Mouse (Mus musculus): Measurements from ENCODE around the gene Mcts2. TPM values are rescaled to one million over a fixed set of nuclear protein-coding genes. Genes with fewer than 3 reads are reported as not detected.

Mcts2 gene
- polyA plus RNA-seq, 1 experiment from 2014 or later, result 25.1 TPM

DNA sequence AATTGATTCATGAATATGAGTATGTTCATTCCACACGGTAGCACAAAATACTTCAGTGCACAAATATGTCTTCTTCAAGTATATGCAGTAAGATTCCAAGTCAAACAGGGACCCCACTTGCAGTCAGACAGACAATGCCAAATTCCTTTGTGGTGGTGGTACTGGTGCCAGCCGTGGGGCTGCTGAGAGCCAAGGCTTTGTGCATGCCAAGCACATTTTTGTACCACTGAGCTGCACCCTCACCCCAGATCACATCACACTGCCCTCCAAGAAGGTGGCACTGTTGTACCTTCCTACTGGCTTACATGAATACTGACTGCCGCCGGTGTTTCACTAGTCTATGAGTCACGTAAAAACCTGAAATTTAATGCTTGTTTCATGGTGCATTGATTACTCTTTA lies 7.9 kb upstream of the Mcts2 start:
- Histone ChIP-seq H3K4me2 (ENCODE audit: low read depth, low read length) (no peak overlapping the region), H3K4me3 (ENCODE audit: low read length) (no peak overlapping the region), H3K9ac (ENCODE audit: low read depth, low read length) (no peak overlapping the region), H3K27ac (ENCODE audit: low read length) (no peak overlapping the region), H3K36me3 (ENCODE audit: control insufficient read depth, insufficient read depth, low read length) (peaks cover 28% of the 10 kb centered on the region), H3K4me1 (ENCODE audit: control insufficient read depth, insufficient read depth, low read length) (peaks cover 9% of the 10 kb centered on the region), H3K27me3 (replicated peaks; ENCODE audit: control insufficient read depth, insufficient read depth, low read length) (no peaks in the 10 kb centered on the region), H3K9me3 (ENCODE audit: control insufficient read depth, low read length) (no peaks in the 10 kb centered on the region)
- WGBS, result 92% methylated on average over 5 of the region's 5 CpGs
- no peak for ATAC-seq

DNA sequence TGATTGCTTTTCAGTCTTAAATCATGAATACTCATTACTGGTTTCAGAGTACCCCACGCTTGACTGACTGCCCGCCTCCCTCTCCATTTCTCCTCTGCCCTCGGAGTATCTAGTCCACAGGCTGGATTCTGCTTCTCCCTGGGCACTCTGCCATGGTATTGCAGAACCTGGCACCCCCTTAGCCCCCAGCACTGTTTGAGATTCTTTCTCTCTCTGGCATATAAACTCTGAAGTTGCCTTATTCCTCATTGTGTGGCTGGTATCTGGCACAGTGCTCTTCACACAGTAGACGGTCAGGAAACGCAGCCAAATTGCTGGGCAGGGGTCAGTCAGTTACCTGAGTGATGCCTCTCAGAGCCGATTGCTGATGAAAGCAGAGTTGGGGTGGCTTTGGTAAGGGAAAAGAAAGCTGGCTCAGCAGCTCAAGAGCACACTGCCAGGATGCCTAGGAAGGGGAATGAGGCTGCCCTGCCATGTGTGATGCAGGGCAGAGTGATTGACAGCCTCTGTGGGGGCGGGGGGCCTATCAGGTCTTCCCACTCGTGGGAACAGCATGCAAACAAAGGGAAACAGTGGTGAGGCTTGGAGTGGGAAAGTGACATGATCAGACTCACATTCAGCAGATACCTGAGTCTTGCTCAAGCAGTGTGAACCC lies 7.0 kb upstream of the Mcts2 start:
- 82% methylated on average over 8 of the region's 8 CpGs for WGBS
- no peak for ATAC-seq
- Histone ChIP-seq H3K4me3 (ENCODE audit: low read length) (no peak overlapping the region), H3K27me3 (replicated peaks; ENCODE audit: control insufficient read depth, insufficient read depth, low read length) (no peaks in the 10 kb centered on the region), H3K36me3 (ENCODE audit: control insufficient read depth, insufficient read depth, low read length) (peaks cover 35% of the 10 kb centered on the region), H3K9me3 (ENCODE audit: control insufficient read depth, low read length) (no peaks in the 10 kb centered on the region), H3K4me2 (ENCODE audit: low read depth, low read length) (no peak overlapping the region), H3K4me1 (ENCODE audit: control insufficient read depth, insufficient read depth, low read length) (peaks cover 6% of the 10 kb centered on the region), H3K9ac (ENCODE audit: low read depth, low read length) (no peak overlapping the region), H3K27ac (ENCODE audit: low read length) (no peak overlapping the region)

- peaks cover 54% of the 10 kb centered on the region for H3K36me3 ChIP-seq (ENCODE audit: control insufficient read depth, insufficient read depth, low read length)
- no peaks in the 10 kb centered on the region for H3K27me3 ChIP-seq (replicated peaks; ENCODE audit: control insufficient read depth, insufficient read depth, low read length)
- WGBS, result 84% methylated on average over 5 of the region's 5 CpGs
- no peak overlapping the region for H3K4me3 ChIP-seq (ENCODE audit: low read length)
- H3K4me1 ChIP-seq (ENCODE audit: control insufficient read depth, insufficient read depth, low read length), result 0 out of 2 replicates have a peak, but pooled peaks cover 2% of the 10 kb centered on the region
- H3K9me3 ChIP-seq (ENCODE audit: control insufficient read depth, low read length), result peaks cover 16% of the 10 kb centered on the region
- no peak overlapping the region for H3K9ac ChIP-seq (ENCODE audit: low read depth, low read length)
- no peak overlapping the region for H3K27ac ChIP-seq (ENCODE audit: low read length)
- ATAC-seq, result no peak
- no peak overlapping the region for H3K4me2 ChIP-seq (ENCODE audit: low read depth, low read length)
Observed at GRCm38 (mm10) chr2:152683086-152683485, 3.7 kb upstream of the Mcts2 start.

DNA sequence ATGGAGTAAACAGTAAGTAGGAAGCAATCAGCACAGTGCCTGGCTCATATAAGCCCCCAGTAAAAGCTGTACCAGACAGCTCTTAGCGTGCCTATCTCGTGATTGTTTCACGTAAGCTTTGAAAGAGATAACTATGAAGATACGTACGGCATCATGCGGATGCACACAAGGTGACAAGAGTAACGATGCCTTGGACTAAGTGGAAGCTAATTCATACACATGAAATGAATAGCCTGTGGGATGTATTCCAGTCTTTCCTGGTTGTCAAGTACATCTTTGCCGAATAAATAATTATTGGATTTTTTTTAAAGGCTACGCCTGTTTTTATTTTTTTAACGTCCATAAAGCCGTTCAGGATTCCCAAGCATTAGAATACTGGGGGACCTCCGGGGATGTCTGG lies 436 bp upstream of the Mcts2 start:
- peak; percentile 3 for ATAC-seq
- WGBS, result 56% methylated on average over 12 of the region's 12 CpGs
- Histone ChIP-seq H3K9ac (ENCODE audit: low read depth, low read length) (peak overlapping the region; percentile 46; the same call in 1 of the 2 replicates), H3K4me1 (ENCODE audit: control insufficient read depth, insufficient read depth, low read length) (0 out of 2 replicates have a peak, but pooled peaks cover 2% of the 10 kb centered on the region), H3K4me2 (ENCODE audit: low read depth, low read length) (peak overlapping the region; percentile 38), H3K4me3 (ENCODE audit: low read length) (peak overlapping the region; percentile 53), H3K36me3 (ENCODE audit: control insufficient read depth, insufficient read depth, low read length) (peaks cover 50% of the 10 kb centered on the region), H3K9me3 (ENCODE audit: control insufficient read depth, low read length) (peaks cover 16% of the 10 kb centered on the region), H3K27ac (ENCODE audit: low read length) (peak overlapping the region; percentile 59), H3K27me3 (replicated peaks; ENCODE audit: control insufficient read depth, insufficient read depth, low read length) (no peaks in the 10 kb centered on the region)

DNA sequence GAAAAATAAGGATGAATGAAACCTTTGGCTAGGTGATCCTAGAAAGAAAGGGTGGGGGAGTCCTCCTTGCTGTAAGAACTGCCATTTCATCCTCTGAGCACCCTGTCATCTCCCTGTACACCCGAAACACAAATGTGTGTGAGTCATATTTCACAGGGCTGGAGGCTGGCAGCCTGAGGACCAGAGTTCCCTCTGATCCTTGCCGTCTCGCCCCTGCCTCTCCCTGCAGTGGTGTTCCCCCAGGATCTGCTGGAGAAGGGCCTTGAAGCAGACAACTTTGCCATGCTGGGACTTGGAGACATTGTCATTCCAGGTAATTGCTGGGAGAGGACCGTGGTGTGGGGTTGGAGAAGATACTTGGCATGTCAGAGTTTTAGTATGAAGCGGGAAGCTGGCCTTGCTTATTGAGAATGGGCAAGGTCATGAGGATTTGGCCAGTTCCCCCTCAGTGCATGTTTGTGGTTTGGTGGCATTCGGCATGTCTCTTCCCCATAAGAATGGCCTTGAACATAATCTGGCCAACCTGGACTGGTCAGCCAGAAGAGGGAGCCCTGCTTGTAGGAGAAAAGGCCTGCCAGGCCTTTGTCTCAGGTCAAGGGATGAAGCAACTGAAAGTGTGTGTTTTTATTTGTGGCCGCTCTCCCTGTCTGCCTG lies 4.9 kb downstream of the Mcts2 start:
- Histone ChIP-seq H3K4me2 (ENCODE audit: low read depth, low read length) (no peak overlapping the region), H3K9me3 (ENCODE audit: control insufficient read depth, low read length) (peaks cover 3% of the 10 kb centered on the region; the same call in 1 of the 2 replicates), H3K36me3 (ENCODE audit: control insufficient read depth, insufficient read depth, low read length) (peaks cover 34% of the 10 kb centered on the region), H3K9ac (ENCODE audit: low read depth, low read length) (no peak overlapping the region), H3K27ac (ENCODE audit: low read length) (no peak overlapping the region), H3K4me3 (ENCODE audit: low read length) (no peak overlapping the region), H3K27me3 (replicated peaks; ENCODE audit: control insufficient read depth, insufficient read depth, low read length) (no peaks in the 10 kb centered on the region), H3K4me1 (ENCODE audit: control insufficient read depth, insufficient read depth, low read length) (peaks cover 9% of the 10 kb centered on the region; the same call in 1 of the 2 replicates)
- no peak for ATAC-seq
- 76% methylated on average over 7 of the region's 7 CpGs for WGBS

DNA sequence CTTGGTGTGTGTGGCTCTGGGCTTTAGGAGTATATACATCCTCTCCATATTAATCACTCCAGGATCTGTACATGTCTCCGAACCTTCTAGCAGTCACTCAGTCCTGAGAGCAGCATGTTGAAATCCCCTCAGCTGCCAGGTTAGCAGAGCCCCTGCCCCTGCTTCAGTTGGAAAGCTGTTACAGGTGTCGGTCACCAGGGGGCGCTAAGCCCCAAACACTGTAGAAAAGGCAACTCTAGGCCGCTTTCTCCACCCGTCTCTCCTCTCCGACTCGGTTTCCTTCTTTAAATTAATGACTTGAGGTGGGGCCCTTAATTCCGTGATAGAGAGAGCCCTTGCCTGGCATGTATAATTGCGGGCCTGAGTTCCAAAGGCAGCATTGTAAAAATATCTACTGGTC lies 6.4 kb downstream of the Mcts2 start:
- no peaks in the 10 kb centered on the region for H3K27me3 ChIP-seq (replicated peaks; ENCODE audit: control insufficient read depth, insufficient read depth, low read length)
- 15% methylated on average over 9 of the region's 9 CpGs for WGBS
- ATAC-seq, result no peak
- no peaks in the 10 kb centered on the region for H3K9me3 ChIP-seq (ENCODE audit: control insufficient read depth, low read length)
- peaks cover 10% of the 10 kb centered on the region; the same call in 1 of the 2 replicates for H3K4me1 ChIP-seq (ENCODE audit: control insufficient read depth, insufficient read depth, low read length)
- no peak overlapping the region for H3K27ac ChIP-seq (ENCODE audit: low read length)
- no peak overlapping the region for H3K4me3 ChIP-seq (ENCODE audit: low read length)
- H3K4me2 ChIP-seq (ENCODE audit: low read depth, low read length), result peak overlapping the region; percentile 39; the same call in 1 of the 2 replicates
- H3K36me3 ChIP-seq (ENCODE audit: control insufficient read depth, insufficient read depth, low read length), result peaks cover 23% of the 10 kb centered on the region
- peak overlapping the region; percentile 54 for H3K9ac ChIP-seq (ENCODE audit: low read depth, low read length)

- 82% methylated on average over 13 of the region's 13 CpGs for WGBS
- H3K36me3 ChIP-seq (ENCODE audit: control insufficient read depth, insufficient read depth, low read length), result peaks cover 18% of the 10 kb centered on the region
- H3K4me3 ChIP-seq (ENCODE audit: low read length), result no peak overlapping the region
- no peak overlapping the region for H3K27ac ChIP-seq (ENCODE audit: low read length)
- peak overlapping the region; percentile 39; the same call in 1 of the 2 replicates for H3K4me2 ChIP-seq (ENCODE audit: low read depth, low read length)
- peaks cover 10% of the 10 kb centered on the region; the same call in 1 of the 2 replicates for H3K4me1 ChIP-seq (ENCODE audit: control insufficient read depth, insufficient read depth, low read length)
- no peaks in the 10 kb centered on the region for H3K27me3 ChIP-seq (replicated peaks; ENCODE audit: control insufficient read depth, insufficient read depth, low read length)
- H3K9ac ChIP-seq (ENCODE audit: low read depth, low read length), result peak overlapping the region; percentile 54
- no peak for ATAC-seq
- H3K9me3 ChIP-seq (ENCODE audit: control insufficient read depth, low read length), result no peaks in the 10 kb centered on the region
Observed at GRCm38 (mm10) chr2:152693735-152694134, 6.9 kb downstream of the Mcts2 start.

GRCm38 (mm10) chr2:152694708-152695107 lies 7.9 kb downstream of the Mcts2 start:
- no peak for ATAC-seq
- peaks cover 10% of the 10 kb centered on the region; the same call in 1 of the 2 replicates for H3K4me1 ChIP-seq (ENCODE audit: control insufficient read depth, insufficient read depth, low read length)
- peaks cover 19% of the 10 kb centered on the region for H3K36me3 ChIP-seq (ENCODE audit: control insufficient read depth, insufficient read depth, low read length)
- H3K27me3 ChIP-seq (replicated peaks; ENCODE audit: control insufficient read depth, insufficient read depth, low read length), result no peaks in the 10 kb centered on the region
- H3K4me3 ChIP-seq (ENCODE audit: low read length), result no peak overlapping the region
- no peak overlapping the region for H3K27ac ChIP-seq (ENCODE audit: low read length)
- H3K9ac ChIP-seq (ENCODE audit: low read depth, low read length), result no peak overlapping the region
- H3K4me2 ChIP-seq (ENCODE audit: low read depth, low read length), result no peak overlapping the region
- no peaks in the 10 kb centered on the region for H3K9me3 ChIP-seq (ENCODE audit: control insufficient read depth, low read length)
- 73% methylated on average over 7 of the region's 7 CpGs for WGBS

GRCm38 (mm10) chr2:152696016-152696415 lies 9.2 kb downstream of the Mcts2 start:
- H3K36me3 ChIP-seq (ENCODE audit: control insufficient read depth, insufficient read depth, low read length), result peaks cover 30% of the 10 kb centered on the region

More at GRCm38 (mm10) chr2:152696016-152696415, 9.2 kb downstream of the Mcts2 start:
- H3K4me2 ChIP-seq (ENCODE audit: low read depth, low read length), result no peak overlapping the region
- H3K9ac ChIP-seq (ENCODE audit: low read depth, low read length), result 0 out of 2 replicates have a peak overlapping the region, but pooled peaks have one; percentile 16
- H3K27me3 ChIP-seq (replicated peaks; ENCODE audit: control insufficient read depth, insufficient read depth, low read length), result no peaks in the 10 kb centered on the region
- peaks cover under 1% of the 10 kb centered on the region; the same call in 1 of the 2 replicates for H3K9me3 ChIP-seq (ENCODE audit: control insufficient read depth, low read length)
- WGBS, result 71% methylated on average over 10 of the region's 10 CpGs
- 0 out of 2 replicates have a peak, but pooled peaks have one; percentile 3 for ATAC-seq
- H3K4me1 ChIP-seq (ENCODE audit: control insufficient read depth, insufficient read depth, low read length), result peaks cover 10% of the 10 kb centered on the region; the same call in 1 of the 2 replicates
- H3K27ac ChIP-seq (ENCODE audit: low read length), result no peak overlapping the region
- no peak overlapping the region for H3K4me3 ChIP-seq (ENCODE audit: low read length)
